Mouse (Mus musculus) MEL-GATA-1-ER (cell line): ENCODE results near the gene Ccl1.

ENCODE experiments used
- DNase-seq: peaks from one replicate; pipeline ENCODE4 v3.0.0-alpha.2; 2012; ENCODE audit warnings: low read depth; ENCODE audit errors: extremely low read depth

The Ccl1 gene

DNA sequence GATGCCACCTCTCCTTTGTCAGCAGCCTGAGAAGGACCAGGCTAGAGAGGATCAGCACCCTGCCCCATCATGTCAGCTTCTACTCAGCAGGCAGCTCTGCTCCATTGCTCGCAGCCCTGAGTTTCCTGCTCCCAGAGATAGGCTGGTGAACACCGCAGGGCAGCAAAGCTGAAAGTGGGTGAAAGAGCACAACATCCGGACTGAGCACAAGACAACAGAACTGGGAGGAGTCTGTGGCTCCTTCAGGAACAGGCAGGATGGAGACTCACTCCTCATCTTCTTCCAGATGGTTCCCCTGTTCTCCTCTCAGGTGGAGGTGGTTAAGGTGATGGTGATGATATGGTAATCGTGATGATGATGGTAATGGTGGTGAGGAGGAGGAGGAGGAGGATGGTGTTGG lies at the start of gene Ccl1:
Ccl1 (minus strand) TSS at position 101 of the 400 bp plus-strand sequence.
- DNase-seq = no peak

- DNase-seq = no peak
Observed at GRCm38 (mm10) chr11:82351039-82351438, 45.5 kb upstream of the Ccl1 start.

GRCm38 (mm10) chr11:82340900-82341299 lies 35.4 kb upstream of the Ccl1 start:
- DNase-seq = no peak

DNA sequence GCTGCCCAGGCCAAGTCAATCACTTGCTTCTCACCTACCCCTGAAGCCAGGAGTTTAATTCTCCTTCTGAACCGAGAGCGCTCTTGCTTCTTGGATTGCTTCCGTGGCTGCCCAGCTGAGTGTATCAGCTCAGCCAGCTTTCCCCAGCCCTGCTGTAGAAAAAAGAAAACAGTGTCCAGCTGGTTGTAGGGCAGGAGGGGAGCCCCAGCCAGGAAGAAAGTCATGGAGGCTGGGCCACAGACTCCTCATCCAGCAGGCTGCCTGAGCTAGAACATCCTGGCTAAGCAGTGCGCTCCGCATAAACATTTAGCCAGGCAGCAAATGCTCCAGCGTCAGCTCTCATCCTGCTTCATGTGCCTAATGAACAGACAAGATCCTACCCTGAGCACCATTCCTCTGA lies 34.9 kb upstream of the Ccl1 start:
- DNase-seq = no peak

DNA sequence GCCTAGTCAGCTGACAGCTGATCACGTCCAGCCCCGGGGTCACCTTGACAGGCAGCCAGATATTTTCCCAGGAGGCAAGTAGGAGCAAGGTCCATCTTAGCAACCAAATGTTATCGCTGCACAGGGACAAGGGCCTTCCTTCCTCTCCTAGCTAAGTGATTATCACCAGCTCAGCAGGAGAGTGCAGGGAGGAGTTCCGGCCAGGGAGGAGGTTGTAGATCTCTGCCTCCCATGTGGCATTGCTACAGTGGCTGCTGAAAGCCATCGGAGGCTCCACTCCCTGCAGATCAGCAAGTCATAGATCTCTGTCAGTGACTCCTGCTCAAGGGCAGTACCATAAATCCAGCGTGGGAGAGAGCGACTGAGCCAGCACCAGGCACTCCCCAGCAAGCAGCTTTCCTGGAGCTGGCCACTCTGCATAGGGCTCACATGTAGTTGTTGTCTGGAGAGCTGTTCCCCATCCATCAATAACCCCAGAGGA lies 34.5 kb upstream of the Ccl1 start:
- DNase-seq = no peak

DNA sequence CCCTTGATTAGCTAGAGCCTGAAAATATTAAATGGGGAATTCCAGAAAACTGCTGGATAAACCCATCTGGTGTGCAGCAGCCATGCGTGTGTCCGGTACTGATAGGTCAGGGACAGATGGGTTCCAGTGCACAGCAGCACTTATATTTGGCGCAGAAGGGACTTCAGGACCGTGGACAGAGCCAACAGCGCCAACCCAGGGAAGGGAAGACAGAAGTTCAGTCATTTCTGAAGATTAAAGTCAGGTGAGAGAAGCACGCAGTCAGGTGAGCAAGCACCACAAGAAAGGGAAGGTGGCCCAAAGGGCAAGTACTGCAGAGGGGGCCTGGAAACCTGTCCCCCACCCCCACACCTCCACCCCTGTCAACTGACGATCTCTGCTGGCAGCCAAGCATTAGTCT lies 7.7 kb upstream of the Ccl1 start:
- DNase-seq = no peak

GRCm38 (mm10) chr11:82310336-82311045 lies 5.0 kb upstream of the Ccl1 start:
- DNase-seq = no peak

DNA sequence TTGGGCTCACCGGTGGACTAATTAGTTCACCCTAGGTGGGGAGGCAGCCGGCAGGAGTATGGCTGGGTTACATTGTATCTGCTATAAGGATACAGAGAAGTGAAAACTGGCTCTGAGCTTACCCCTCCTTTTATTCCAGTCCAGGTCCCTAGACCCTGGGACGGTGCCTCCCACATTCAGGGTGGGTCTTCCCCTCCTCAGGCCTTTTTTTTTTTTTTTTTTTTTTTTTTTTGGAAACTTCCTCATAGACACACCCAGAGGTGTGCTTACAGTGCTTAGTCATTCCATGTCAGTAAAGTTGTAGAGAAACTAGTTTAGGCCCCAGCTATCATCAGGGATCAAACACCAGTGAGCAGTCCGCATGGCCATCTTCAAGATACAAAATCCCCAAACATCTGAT lies 7.6 kb downstream of the Ccl1 start:
- DNase-seq = no peak

DNA sequence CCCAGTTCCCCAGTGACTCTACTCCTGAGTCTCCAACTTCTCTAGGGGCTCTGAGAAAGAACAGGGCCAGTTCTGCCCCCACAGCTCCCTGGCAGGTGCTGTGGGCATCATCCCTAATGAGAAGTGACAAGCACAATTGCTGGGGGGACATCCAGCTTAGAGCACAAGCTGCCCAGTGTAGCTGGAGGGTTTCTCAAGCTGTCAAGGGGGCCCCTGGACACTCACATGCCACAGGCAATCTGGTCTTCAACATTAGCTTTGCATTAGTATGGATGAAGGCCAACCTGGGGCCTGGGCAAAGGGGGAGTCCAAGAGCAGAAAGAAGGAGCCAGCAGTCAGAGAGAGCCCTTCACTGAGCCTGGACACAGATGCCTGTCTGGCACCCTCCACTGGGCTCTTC lies 14.6 kb downstream of the Ccl1 start:
- no peak for DNase-seq

- DNase-seq = no peak
Observed at GRCm38 (mm10) chr11:82274149-82274812, 31.2 kb downstream of the Ccl1 start.

- DNase-seq = no peak
Observed at GRCm38 (mm10) chr11:82259131-82259530, 46.4 kb downstream of the Ccl1 start.

GRCm38 (mm10) chr11:82255601-82256000 lies 49.9 kb downstream of the Ccl1 start:
- DNase-seq = no peak

DNA sequence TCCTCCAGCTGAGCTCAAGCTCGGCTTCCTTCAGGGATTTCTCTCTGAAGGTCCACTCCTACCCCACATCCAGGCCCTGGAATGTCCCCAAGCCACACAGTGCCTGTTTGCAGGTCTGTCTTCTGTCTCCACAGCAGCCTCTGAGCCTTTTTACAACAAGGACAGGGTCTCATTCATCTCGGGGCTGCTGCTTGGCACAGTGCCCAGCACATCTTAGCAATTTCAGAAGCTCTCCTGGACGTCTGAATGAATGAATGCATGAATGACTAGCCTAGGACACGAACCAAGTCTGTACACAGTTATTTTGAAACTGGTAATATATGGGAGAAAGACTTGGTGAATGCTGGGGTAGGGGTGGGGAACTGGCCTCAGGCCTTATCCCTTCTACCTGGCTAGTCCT lies 52.1 kb downstream of the Ccl1 start:
- no peak for DNase-seq

GRCm38 (mm10) chr11:82251251-82251650 lies 54.2 kb downstream of the Ccl1 start:
- DNase-seq = no peak

DNA sequence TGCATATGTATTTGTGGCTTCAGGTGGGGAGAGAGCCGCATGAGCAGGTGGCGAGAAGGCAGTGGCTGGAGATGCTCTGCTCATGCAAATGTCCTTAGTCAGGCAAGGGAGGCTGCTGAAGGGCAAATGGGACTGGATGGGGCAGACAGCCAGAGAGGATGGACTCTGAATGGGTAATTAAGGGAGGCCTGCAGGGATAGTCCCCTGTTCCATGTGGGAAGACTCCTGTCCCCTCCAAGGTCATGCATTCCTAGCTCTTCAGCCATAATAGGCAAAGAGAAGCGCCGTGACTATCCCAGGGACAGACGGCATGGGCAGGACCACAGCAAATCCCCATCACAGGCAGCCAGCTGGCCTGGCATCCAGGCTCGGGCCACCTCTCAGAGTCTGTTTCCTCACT lies 55.5 kb downstream of the Ccl1 start:
- DNase-seq = no peak

DNA sequence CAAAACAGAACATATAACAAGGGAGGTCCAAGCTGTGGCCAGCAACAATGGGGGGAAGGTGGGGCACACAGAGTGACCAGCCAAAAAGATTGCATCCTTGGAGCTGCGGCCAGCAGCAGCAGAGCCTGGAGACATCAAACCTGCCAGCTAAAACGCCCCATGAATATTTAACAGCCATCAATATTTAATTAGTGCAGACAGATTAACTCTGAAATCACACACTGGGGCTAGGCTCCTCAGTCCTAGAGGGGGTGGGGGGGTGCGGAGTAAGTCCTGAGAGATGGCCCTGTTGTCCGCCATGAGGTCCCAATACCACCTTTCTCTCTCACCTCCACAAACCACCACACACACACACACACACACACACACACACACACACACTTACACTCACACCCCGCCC lies 68.1 kb downstream of the Ccl1 start:
- no peak for DNase-seq

DNA sequence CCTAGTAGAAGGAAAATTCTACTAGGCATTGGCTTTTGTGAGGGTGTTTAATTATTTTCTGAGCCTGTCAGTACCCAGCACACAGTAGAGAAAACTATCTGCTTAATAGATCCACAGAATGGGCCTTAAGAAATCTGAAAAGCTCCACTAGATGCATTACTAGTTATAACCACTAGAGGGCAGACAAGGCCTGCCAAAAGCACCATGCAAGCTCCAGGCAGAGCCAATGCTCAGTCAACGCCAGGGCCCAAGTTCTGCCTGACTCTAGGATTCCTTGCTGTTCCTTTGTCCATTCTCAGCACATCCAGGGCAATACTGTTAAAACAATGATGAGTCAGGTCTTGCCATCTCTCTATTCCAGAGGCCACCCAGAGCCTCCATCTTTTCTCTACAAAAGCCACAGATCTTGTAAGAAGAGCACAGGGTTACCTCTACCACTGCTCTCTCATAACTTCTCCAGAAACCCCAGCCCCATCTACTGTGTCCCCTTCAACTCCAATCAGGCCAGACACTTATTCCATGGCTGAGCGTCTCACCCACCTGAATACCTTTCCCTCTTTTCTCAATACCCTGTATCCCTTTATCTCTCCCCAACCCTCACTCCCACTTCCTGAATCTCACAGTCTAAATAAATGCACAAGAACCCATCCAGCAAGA lies 69.8 kb downstream of the Ccl1 start:
- DNase-seq = peak; percentile 0

- DNase-seq = no peak
Observed at GRCm38 (mm10) chr11:82233991-82234390, 71.5 kb downstream of the Ccl1 start.

DNA sequence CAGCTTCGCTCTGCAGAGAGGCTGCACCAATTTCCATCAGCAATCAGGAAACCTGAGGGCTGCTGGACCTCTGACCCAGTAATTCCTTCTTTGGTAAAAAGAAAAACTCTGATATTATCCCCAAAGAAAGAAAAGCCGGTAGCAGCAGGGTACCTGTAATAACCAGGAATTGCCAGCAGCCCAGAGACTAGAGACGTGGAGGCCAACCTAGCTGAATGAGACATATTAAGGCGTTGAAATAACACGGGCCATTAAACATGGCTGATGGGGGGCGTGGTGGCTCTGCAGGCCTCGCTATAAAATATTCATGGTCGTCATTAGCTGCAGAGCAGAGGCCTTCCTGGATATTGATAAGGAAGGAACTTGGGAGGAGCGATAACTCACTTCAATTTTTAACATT lies 78.5 kb downstream of the Ccl1 start:
- no peak for DNase-seq

DNA sequence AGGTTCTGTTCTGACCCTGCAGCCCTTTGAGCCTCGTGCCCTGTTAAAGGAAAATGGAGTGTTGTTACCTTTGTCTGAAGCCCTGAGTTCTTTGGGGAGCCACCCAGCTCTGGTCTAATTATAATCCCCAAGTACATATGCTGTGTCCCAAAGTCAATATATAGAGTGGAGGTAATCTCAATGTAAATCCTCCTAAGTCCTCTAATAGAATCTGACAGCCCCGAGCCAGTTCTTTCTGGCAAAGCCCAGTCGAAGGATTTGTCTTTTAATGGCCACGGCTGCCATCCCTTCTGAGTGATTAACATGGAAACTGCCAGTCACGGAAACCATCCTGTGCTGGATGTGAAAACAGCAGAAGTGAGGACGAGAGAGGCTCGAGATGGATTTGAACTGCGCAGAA lies 79.6 kb downstream of the Ccl1 start:
- DNase-seq = no peak

GRCm38 (mm10) chr11:82216531-82216930 lies 89.0 kb downstream of the Ccl1 start:
- no peak for DNase-seq

DNA sequence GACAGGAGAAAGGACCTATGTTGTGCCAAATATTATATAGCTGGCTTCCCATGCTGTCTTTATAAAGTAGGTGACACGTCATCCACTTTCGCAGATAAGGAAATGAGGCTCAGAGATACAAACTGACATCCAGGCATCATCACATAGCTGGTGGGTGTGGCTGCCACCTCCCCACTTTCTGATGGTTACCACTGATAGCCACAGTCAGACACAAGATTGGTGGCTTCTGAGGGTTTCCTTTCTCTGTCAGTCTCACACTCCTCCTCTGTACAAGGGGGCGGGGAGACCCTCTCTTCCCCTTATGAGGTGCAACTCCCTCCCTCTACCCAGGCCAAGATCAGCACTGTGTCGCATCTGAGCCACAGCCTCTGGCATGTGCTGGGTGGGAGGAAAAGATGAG lies 91.1 kb downstream of the Ccl1 start:
- DNase-seq = no peak
